Mouse (Mus musculus): ENCODE measurements at regions not wholly inside any gene's neighbourhood (a gene's known extent, or its start where the extent isn't known, plus 50 kb on each side); places are given as distances from the start of the nearest gene placed in this dataset.
"Not testable (repeated sequence)": the region's sequence is repeated elsewhere in the genome, so short reads cannot be mapped to it uniquely, and the experiment has no call there.

GRCm38 (mm10) chr12:20196386-20196785, 242.1 kb downstream of the Gm21863 start:
- peak; percentile 59 for DNase-seq (ENCODE audit: low spot score)

- peak; percentile 1 for DNase-seq (ENCODE audit: low spot score)
Observed at GRCm38 (mm10) chr12:20196905-20197304, 242.6 kb downstream of the Gm21863 start.

GRCm38 (mm10) chr12:20223921-20224320, 269.6 kb downstream of the Gm21863 start:
- not testable (repeated sequence) for DNase-seq (ENCODE audit: low spot score)

- peak; percentile 2 for DNase-seq (ENCODE audit: low spot score)
Observed at GRCm38 (mm10) chr12:20226831-20227230, 272.5 kb downstream of the Gm21863 start.

- not testable (repeated sequence) for DNase-seq (ENCODE audit: low spot score)
Observed at GRCm38 (mm10) chr12:20227427-20228160, 273.3 kb downstream of the Gm21863 start.

GRCm38 (mm10) chr12:20228321-20228999, 274.2 kb downstream of the Gm21863 start:
- DNase-seq (ENCODE audit: low spot score), result peak; percentile 1

GRCm38 (mm10) chr12:20229441-20229840, 275.1 kb downstream of the Gm21863 start:
- DNase-seq (ENCODE audit: low spot score), result peak; percentile 1

GRCm38 (mm10) chr12:20230141-20230892, 276.0 kb downstream of the Gm21863 start:
- DNase-seq (ENCODE audit: low spot score), result peak; percentile 7

GRCm38 (mm10) chr12:20230893-20231235, 276.6 kb downstream of the Gm21863 start:
- DNase-seq (ENCODE audit: low spot score), result peak; percentile 9

- DNase-seq (ENCODE audit: low spot score), result peak; percentile 11
Observed at GRCm38 (mm10) chr12:20231528-20231927, 277.2 kb downstream of the Gm21863 start.

GRCm38 (mm10) chr12:20231986-20232541, 277.8 kb downstream of the Gm21863 start:
- DNase-seq (ENCODE audit: low spot score), result peak; percentile 1

- peak; percentile 19 for DNase-seq (ENCODE audit: low spot score)
Observed at GRCm38 (mm10) chr12:20232746-20233453, 278.6 kb downstream of the Gm21863 start.

GRCm38 (mm10) chr12:20233454-20233831, 279.1 kb downstream of the Gm21863 start:
- DNase-seq (ENCODE audit: low spot score), result peak; percentile 16

GRCm38 (mm10) chr12:20233871-20234307, 279.6 kb downstream of the Gm21863 start:
- DNase-seq (ENCODE audit: low spot score), result peak; percentile 23

Measured in embryo, embryonic 10.5 days (tissue).